Mouse (Mus musculus): ENCODE results near the gene Vmn1r4. TPM values are rescaled to one million over a fixed set of nuclear protein-coding genes. Genes with fewer than 3 reads are reported as not detected.

The Vmn1r4 gene
- polyA plus RNA-seq, 2 experiments = 0.11 to 0.13 TPM

- H3K36me3 ChIP-seq (replicated peaks; ENCODE audit: control insufficient read depth, insufficient read depth, low read depth) = peaks cover 76% of the 10 kb centered on the region
- no peaks in the 10 kb centered on the region; a peak in 1 of 4 replicates for H3K4me1 ChIP-seq (replicated peaks; ENCODE audit: control insufficient read depth in 2 of 2, insufficient read depth in 2 of 2, low read length in 1 of 2)
- no peak for DNase-seq (ENCODE audit: low read depth in 3 of 3, low spot score in 3 of 3)
- H3K4me3 ChIP-seq (ENCODE audit: insufficient read depth in 1 of 2, low read depth in 2 of 2, low read length in 2 of 2) = no peak overlapping the region
- WGBS (ENCODE audit: insufficient replicate concordance) = 94% methylated on average over 6 of the region's 6 CpGs
- no peak overlapping the region for H3K9ac ChIP-seq (replicated peaks)
- no peak overlapping the region for H3K27ac ChIP-seq
- TF ChIP-seq EP300 (IDR thresholded peaks at IDR 0.05; ENCODE audit: low read depth) (no peak), CTCF (IDR thresholded peaks at IDR 0.05; ENCODE audit: low read depth) (no peak)
- no peaks in the 10 kb centered on the region for H3K9me3 ChIP-seq (ENCODE audit: control insufficient read depth, low read length)
- no peak for ATAC-seq (ENCODE audit: insufficient read depth)
- H3K4me2 ChIP-seq (ENCODE audit: low read depth) = no peak overlapping the region
- H3K27me3 ChIP-seq (ENCODE audit: control insufficient read depth, insufficient read depth, low read length) = no peaks in the 10 kb centered on the region
These were observed 35.3 kb upstream of the Vmn1r4 start for GRCm38 (mm10) chr6:56888561-56888960.

GRCm38 (mm10) chr6:56890762-56891161, 33.1 kb upstream of the Vmn1r4 start:
- ATAC-seq (ENCODE audit: insufficient read depth) = no peak
- Histone ChIP-seq H3K27ac (no peak overlapping the region), H3K4me2 (ENCODE audit: low read depth) (no peak overlapping the region), H3K9me3 (ENCODE audit: control insufficient read depth, low read length) (no peaks in the 10 kb centered on the region), H3K9ac (replicated peaks) (no peak overlapping the region), H3K4me1 (replicated peaks; ENCODE audit: control insufficient read depth in 2 of 2, insufficient read depth in 2 of 2, low read length in 1 of 2) (no peaks in the 10 kb centered on the region; a peak in 1 of 4 replicates), H3K27me3 (ENCODE audit: control insufficient read depth, insufficient read depth, low read length) (no peaks in the 10 kb centered on the region), H3K36me3 (replicated peaks; ENCODE audit: control insufficient read depth, insufficient read depth, low read depth) (peaks cover 56% of the 10 kb centered on the region), H3K4me3 (ENCODE audit: insufficient read depth in 1 of 2, low read depth in 2 of 2, low read length in 2 of 2) (no peak overlapping the region)
- TF ChIP-seq EP300 (IDR thresholded peaks at IDR 0.05; ENCODE audit: low read depth) = no peak
- no peak for TF ChIP-seq CTCF (IDR thresholded peaks at IDR 0.05; ENCODE audit: low read depth)
- 73% methylated on average over 2 of the region's 2 CpGs for WGBS (ENCODE audit: insufficient replicate concordance)
- DNase-seq (ENCODE audit: low read depth in 3 of 3, low spot score in 3 of 3) = no peak

GRCm38 (mm10) chr6:56899601-56900000, 24.2 kb upstream of the Vmn1r4 start:
- no peak for DNase-seq (ENCODE audit: low read depth in 3 of 3, low spot score in 3 of 3)
- WGBS (ENCODE audit: insufficient replicate concordance) = 76% methylated on average over 3 of the region's 3 CpGs
- no peak for TF ChIP-seq CTCF (IDR thresholded peaks at IDR 0.05; ENCODE audit: low read depth)
- TF ChIP-seq EP300 (IDR thresholded peaks at IDR 0.05; ENCODE audit: low read depth) = no peak
- no peak for ATAC-seq (ENCODE audit: insufficient read depth)
- Histone ChIP-seq H3K4me1 (replicated peaks; ENCODE audit: control insufficient read depth in 2 of 2, insufficient read depth in 2 of 2, low read length in 1 of 2) (peaks cover 36 to 53% of the 10 kb centered on the region in 2 experiments), H3K4me3 (ENCODE audit: insufficient read depth in 1 of 2, low read depth in 2 of 2, low read length in 2 of 2) (peak overlapping the region in 1 of 2 experiments; percentile 31; a peak in 2 of 4 replicates), H3K27me3 (ENCODE audit: control insufficient read depth, insufficient read depth, low read length) (no peaks in the 10 kb centered on the region), H3K36me3 (replicated peaks; ENCODE audit: control insufficient read depth, insufficient read depth, low read depth) (peaks cover 9% of the 10 kb centered on the region; the same call in 1 of the 2 replicates), H3K4me2 (ENCODE audit: low read depth) (peak overlapping the region; percentile 93), H3K9me3 (ENCODE audit: control insufficient read depth, low read length) (no peaks in the 10 kb centered on the region), H3K27ac (peak overlapping the region; percentile 50; the same call in 1 of the 2 replicates), H3K9ac (replicated peaks) (peak overlapping the region; percentile 40)

DNA sequence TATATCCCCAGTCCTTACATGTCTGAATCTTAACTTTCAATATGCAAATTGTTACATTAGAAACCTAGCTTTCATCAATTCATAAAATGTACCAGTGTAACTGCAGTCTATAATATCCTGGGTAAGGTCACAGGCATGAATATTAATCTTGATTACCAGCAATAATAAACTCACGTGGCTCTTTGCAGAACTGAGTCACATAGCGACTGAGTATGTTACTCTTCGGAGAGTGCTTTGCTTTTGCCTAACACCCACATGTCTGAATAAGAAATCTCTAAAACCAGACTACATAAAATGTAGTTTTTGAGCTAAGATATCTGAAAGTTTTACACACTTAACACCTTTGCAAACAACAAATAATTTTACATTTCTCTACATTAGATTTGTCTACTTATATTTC, 22.5 kb upstream of the Vmn1r4 start:
- H3K9ac ChIP-seq (replicated peaks) = peak overlapping the region; percentile 73
- peak overlapping the region; percentile 14 to 55; a peak in 3 of 4 replicates for H3K4me3 ChIP-seq (ENCODE audit: insufficient read depth in 1 of 2, low read depth in 2 of 2, low read length in 2 of 2)
- TF ChIP-seq EP300 (IDR thresholded peaks at IDR 0.05; ENCODE audit: low read depth) (0 out of 2 replicates have a peak, but pooled peaks have one; percentile 3), CTCF (IDR thresholded peaks at IDR 0.05; ENCODE audit: low read depth) (no peak)
- peak overlapping the region; percentile 93 for H3K4me2 ChIP-seq (ENCODE audit: low read depth)
- WGBS (ENCODE audit: insufficient replicate concordance) = 33% methylated on average over 3 of the region's 3 CpGs
- no peak for ATAC-seq (ENCODE audit: insufficient read depth)
- peaks cover 54 to 70% of the 10 kb centered on the region in 2 experiments for H3K4me1 ChIP-seq (replicated peaks; ENCODE audit: control insufficient read depth in 2 of 2, insufficient read depth in 2 of 2, low read length in 1 of 2)
- peaks cover 7% of the 10 kb centered on the region; the same call in 1 of the 2 replicates for H3K36me3 ChIP-seq (replicated peaks; ENCODE audit: control insufficient read depth, insufficient read depth, low read depth)
- no peaks in the 10 kb centered on the region for H3K27me3 ChIP-seq (ENCODE audit: control insufficient read depth, insufficient read depth, low read length)
- H3K9me3 ChIP-seq (ENCODE audit: control insufficient read depth, low read length) = no peaks in the 10 kb centered on the region
- peak overlapping the region; percentile 91 for H3K27ac ChIP-seq
- no peak for DNase-seq (ENCODE audit: low read depth in 3 of 3, low spot score in 3 of 3)

GRCm38 (mm10) chr6:56901824-56902386, 21.9 kb upstream of the Vmn1r4 start:
- H3K9me3 ChIP-seq (ENCODE audit: control insufficient read depth, low read length) = no peaks in the 10 kb centered on the region
- H3K9ac ChIP-seq (replicated peaks) = peak overlapping the region; percentile 73
- H3K36me3 ChIP-seq (replicated peaks; ENCODE audit: control insufficient read depth, insufficient read depth, low read depth) = peaks cover 7% of the 10 kb centered on the region; the same call in 1 of the 2 replicates
- ATAC-seq (ENCODE audit: insufficient read depth) (peak; percentile 56), DNase-seq (ENCODE audit: low read depth in 3 of 3, low spot score in 3 of 3) (peak in 2 of 3 experiments; percentile 66 to 74)
- peak overlapping the region; percentile 55 to 57 for H3K4me3 ChIP-seq (ENCODE audit: insufficient read depth in 1 of 2, low read depth in 2 of 2, low read length in 2 of 2)
- TF ChIP-seq CTCF (IDR thresholded peaks at IDR 0.05; ENCODE audit: low read depth) (peak; percentile 25; the same call in 1 of the 2 replicates), EP300 (IDR thresholded peaks at IDR 0.05; ENCODE audit: low read depth) (0 out of 2 replicates have a peak, but pooled peaks have one; percentile 4)
- WGBS (ENCODE audit: insufficient replicate concordance) = 4% methylated on average over 12 of the region's 12 CpGs
- no peaks in the 10 kb centered on the region for H3K27me3 ChIP-seq (ENCODE audit: control insufficient read depth, insufficient read depth, low read length)
- H3K4me2 ChIP-seq (ENCODE audit: low read depth) = peak overlapping the region; percentile 93
- peaks cover 59 to 75% of the 10 kb centered on the region in 2 experiments for H3K4me1 ChIP-seq (replicated peaks; ENCODE audit: control insufficient read depth in 2 of 2, insufficient read depth in 2 of 2, low read length in 1 of 2)
- H3K27ac ChIP-seq = peak overlapping the region; percentile 91

All from liver, embryonic 14.5 days (tissue).